Mouse (Mus musculus) heart, postnatal 0 days (tissue): ENCODE measurements around the gene Tspo2. TPM values are rescaled to one million over a fixed set of nuclear protein-coding genes. Genes with fewer than 3 reads are reported as not detected.

Experiments
- ATAC-seq: fragments of 200-750 bp; cut with Nextera tagmentation; 2 replicates; pipeline ENCODE4 v1.8.0; 2017; ENCODE audit warnings: low read depth, moderate number of reproducible peaks, moderate library complexity; ENCODE audit not compliant: insufficient read depth
- DNase-seq: peaks from one replicate; pipeline ENCODE4 v3.0.0-alpha.2; 2016; ENCODE audit warnings: low spot score
- H3K27ac ChIP-seq: fragments of 300-500 bp; sonication (generic); 2 replicates; pipeline ENCODE4 v1.5.1; 2014; ENCODE audit warnings: low read depth, mild to moderate bottlenecking
- H3K27me3 ChIP-seq: fragments of 300-500 bp; sonication (generic); 2 replicates; pipeline ENCODE4 v1.6.1; 2014; ENCODE audit warnings: low read length, mixed read lengths; ENCODE audit not compliant: control insufficient read depth, insufficient read depth
- H3K36me3 ChIP-seq: fragments of 300-500 bp; sonication (generic); replicated peaks from 2 replicates; pipeline ENCODE4 v1.6.1; 2014; ENCODE audit warnings: low read length, mixed read lengths; ENCODE audit not compliant: control insufficient read depth, insufficient read depth
- H3K4me1 ChIP-seq: fragments of 300-500 bp; sonication (generic); 2 replicates; pipeline ENCODE4 v1.6.1; 2014; ENCODE audit warnings: antibody characterized with exemption; ENCODE audit not compliant: control insufficient read depth, insufficient read depth
- H3K4me2 ChIP-seq: fragments of 300-500 bp; sonication (generic); 2 replicates; pipeline ENCODE4 v1.6.1; 2014; ENCODE audit warnings: low read depth, mild to moderate bottlenecking, low read length, moderate library complexity
- H3K4me3 ChIP-seq: fragments of 300-500 bp; sonication (generic); 2 replicates; pipeline ENCODE4 v1.5.1; 2014; ENCODE audit warnings: low read depth, low read length
- H3K9ac ChIP-seq: fragments of 300-500 bp; sonication (generic); replicated peaks from 2 replicates; pipeline ENCODE4 v1.6.1; 2014; ENCODE audit warnings: low read depth, low read length, mixed read lengths
- H3K9me3 ChIP-seq: fragments of 300-500 bp; sonication (generic); replicated peaks from 2 replicates; pipeline ENCODE4 v1.6.1; 2016; ENCODE audit warnings: low read length; ENCODE audit not compliant: control insufficient read depth
- CTCF ChIP-seq: IDR thresholded peaks from 2 replicates; pipeline ENCODE4 v1.5.1; 2016; ENCODE audit warnings: antibody characterized with exemption, control low read depth, low read depth
- EP300 ChIP-seq: IDR thresholded peaks from 2 replicates; pipeline ENCODE4 v1.6.1; 2016; ENCODE audit warnings: antibody characterized with exemption, low read depth
- WGBS: fragments of 180-500 bp; shearing (Covaris S2); extraction: QIAGEN DNeasy Blood & Tissue Kit; methylation state at CpG from one replicate; pipeline ENCODE4 v1.1.7; 2014; 5-methylcytosine and 5-hydroxymethylcytosine counted together
- polyA plus RNA-seq: library from polyadenylated mRNA; unstranded; fragments of >200 nt; fragmentation: Nextera tagmentation; extraction: Ambion mirVana; gene quantifications from 2 replicates; pipeline ENCODE4 v1.2.1, GENCODE M21; 2015
- total RNA-seq: library from RNA; depleted of rRNA; stranded (reverse); fragments of >200 nt; gene quantifications from 2 replicates; pipeline ENCODE4 v1.2.3, GENCODE M21; 2014; ENCODE audit warnings: low replicate concordance; rRNA removed

The Tspo2 gene
- total RNA-seq (not detected in 2 replicates), polyA plus RNA-seq (0.63 and 0.75 TPM in 2 replicates)

- Histone ChIP-seq H3K36me3 (no peaks in the 10 kb centered on the region), H3K4me2 (no peak within 1 kb of the TSS), H3K27ac (no peak within 1 kb of the TSS), H3K4me1 (no peaks in the 10 kb centered on the region), H3K9ac (no peak within 1 kb of the TSS), H3K9me3 (no peaks in the 10 kb centered on the region), H3K4me3 (no peak within 1 kb of the TSS), H3K27me3 (no peaks in the 10 kb centered on the region)
- 68% methylated on average over 7 of the region's 7 CpGs for WGBS
- TF ChIP-seq CTCF (no peak), EP300 (no peak)
- ATAC-seq (no peak), DNase-seq (no peak)
Observed at GRCm38 (mm10) chr17:48451353-48451675, at the start of gene Tspo2. TSS of gene Tspo2 (minus strand) at chr17:48451522.

- 58% methylated on average over 7 of the region's 7 CpGs for WGBS
- H3K4me2 ChIP-seq = no peak overlapping the region
- H3K9me3 ChIP-seq = no peaks in the 10 kb centered on the region
- ATAC-seq (no peak), DNase-seq (no peak)
- H3K9ac ChIP-seq = no peak overlapping the region
- H3K4me1 ChIP-seq = no peaks in the 10 kb centered on the region
- no peak overlapping the region for H3K27ac ChIP-seq
- no peak overlapping the region for H3K4me3 ChIP-seq
- no peaks in the 10 kb centered on the region for H3K27me3 ChIP-seq
- H3K36me3 ChIP-seq = no peaks in the 10 kb centered on the region
- TF ChIP-seq EP300 = no peak
- no peak for TF ChIP-seq CTCF
Observed at GRCm38 (mm10) chr17:48500846-48501445, 49.6 kb upstream of the Tspo2 start.

- Histone ChIP-seq H3K36me3 (no peaks in the 10 kb centered on the region), H3K4me2 (no peak overlapping the region), H3K4me3 (no peak overlapping the region), H3K27ac (no peak overlapping the region), H3K4me1 (no peaks in the 10 kb centered on the region), H3K9me3 (no peaks in the 10 kb centered on the region), H3K9ac (no peak overlapping the region), H3K27me3 (no peaks in the 10 kb centered on the region)
- ATAC-seq (no peak), DNase-seq (no peak)
- WGBS = 59% methylated on average over 3 of the region's 3 CpGs
- TF ChIP-seq EP300 (no peak), CTCF (no peak)
Observed at GRCm38 (mm10) chr17:48497986-48498385, 46.7 kb upstream of the Tspo2 start.

DNA sequence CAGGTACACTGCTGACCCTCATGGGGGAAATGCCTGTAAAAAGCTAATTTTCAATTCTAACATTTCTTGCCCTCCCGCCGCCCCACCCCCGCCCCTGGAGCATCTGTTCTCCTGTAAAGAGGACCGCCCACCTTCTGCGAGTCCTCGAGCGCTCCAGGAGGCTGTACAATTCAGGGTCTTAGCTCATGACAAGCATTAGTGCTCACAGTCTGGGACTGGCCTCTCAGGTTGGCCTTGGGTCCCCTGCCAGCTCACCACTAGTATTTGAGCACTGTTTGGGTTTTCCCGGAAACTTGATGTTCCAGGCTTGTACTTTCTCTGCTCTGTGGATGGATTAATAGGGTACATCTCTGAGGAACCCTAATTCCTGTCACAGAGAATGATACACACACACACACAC is 42.7 kb upstream of the Tspo2 start:
- 68% methylated on average over 8 of the region's 8 CpGs for WGBS
- no peaks in the 10 kb centered on the region for H3K9me3 ChIP-seq
- no peaks in the 10 kb centered on the region for H3K4me1 ChIP-seq
- H3K4me3 ChIP-seq = no peak overlapping the region
- no peak overlapping the region for H3K4me2 ChIP-seq
- H3K27me3 ChIP-seq = no peaks in the 10 kb centered on the region
- no peaks in the 10 kb centered on the region for H3K36me3 ChIP-seq
- no peak overlapping the region for H3K27ac ChIP-seq
- H3K9ac ChIP-seq = no peak overlapping the region
- ATAC-seq = no peak
- TF ChIP-seq CTCF = no peak
- TF ChIP-seq EP300 = no peak
- DNase-seq = no peak

DNA sequence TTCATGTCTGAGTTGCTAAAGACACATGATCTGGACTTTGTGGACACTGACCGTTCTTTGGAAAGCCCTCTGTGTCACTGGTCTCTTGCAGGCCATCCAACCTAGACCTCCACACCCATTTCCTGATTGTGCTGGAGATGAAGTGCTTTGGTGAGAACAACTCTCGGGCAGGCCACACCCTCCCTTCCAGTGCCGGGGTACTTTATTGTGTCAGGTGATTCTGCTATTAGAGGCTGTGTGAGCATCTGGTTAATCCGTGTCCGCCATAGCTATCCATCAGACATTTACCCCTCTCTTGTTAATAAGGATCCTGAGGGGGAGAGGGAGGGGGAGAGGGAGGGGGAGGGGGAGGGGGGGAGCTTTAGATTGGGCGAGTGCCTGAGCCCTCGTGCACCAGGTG is 42.3 kb upstream of the Tspo2 start:
- DNase-seq (no peak), ATAC-seq (no peak)
- Histone ChIP-seq H3K36me3 (no peaks in the 10 kb centered on the region), H3K4me1 (no peaks in the 10 kb centered on the region), H3K9me3 (no peaks in the 10 kb centered on the region), H3K4me3 (no peak overlapping the region), H3K4me2 (no peak overlapping the region), H3K27ac (no peak overlapping the region), H3K27me3 (no peaks in the 10 kb centered on the region), H3K9ac (no peak overlapping the region)
- WGBS = 45% methylated on average over 7 of the region's 7 CpGs
- TF ChIP-seq EP300 = no peak
- no peak for TF ChIP-seq CTCF

DNA sequence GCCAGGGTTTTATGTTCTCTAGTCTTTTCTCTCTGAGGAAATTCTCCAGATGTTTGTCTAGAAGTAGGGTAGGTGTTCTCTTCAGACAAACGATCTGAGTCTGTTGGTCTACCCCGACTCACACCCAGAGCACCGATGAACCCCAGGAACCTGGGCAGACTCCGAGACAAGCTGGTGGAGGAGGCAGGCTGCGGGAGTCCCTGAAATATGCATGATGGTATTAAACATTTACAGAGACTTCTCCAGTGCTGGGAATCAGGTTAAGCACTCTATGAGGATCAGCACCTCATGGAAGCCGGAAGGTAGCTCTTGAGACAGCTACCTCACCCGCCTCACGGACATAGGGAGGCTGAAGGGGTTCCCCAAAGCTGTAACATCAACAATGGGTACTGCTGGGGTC is 41.3 kb upstream of the Tspo2 start:
- no peak for ATAC-seq
- no peak for DNase-seq

More for the DNA sequence above, 41.3 kb upstream of the Tspo2 start:
- Histone ChIP-seq H3K27ac (no peak overlapping the region), H3K9ac (no peak overlapping the region), H3K4me1 (no peaks in the 10 kb centered on the region), H3K36me3 (no peaks in the 10 kb centered on the region), H3K9me3 (no peaks in the 10 kb centered on the region), H3K4me3 (no peak overlapping the region), H3K27me3 (no peaks in the 10 kb centered on the region), H3K4me2 (no peak overlapping the region)
- WGBS = 90% methylated on average over 8 of the region's 8 CpGs
- TF ChIP-seq CTCF (no peak), EP300 (no peak)
